Mouse (Mus musculus): ENCODE results near the gene Rreb1.

Gene Rreb1

GRCm38 (mm10) chr13:37781557-37781956, 3.4 kb downstream of the Rreb1 start:
- no peak for DNase-seq

DNA sequence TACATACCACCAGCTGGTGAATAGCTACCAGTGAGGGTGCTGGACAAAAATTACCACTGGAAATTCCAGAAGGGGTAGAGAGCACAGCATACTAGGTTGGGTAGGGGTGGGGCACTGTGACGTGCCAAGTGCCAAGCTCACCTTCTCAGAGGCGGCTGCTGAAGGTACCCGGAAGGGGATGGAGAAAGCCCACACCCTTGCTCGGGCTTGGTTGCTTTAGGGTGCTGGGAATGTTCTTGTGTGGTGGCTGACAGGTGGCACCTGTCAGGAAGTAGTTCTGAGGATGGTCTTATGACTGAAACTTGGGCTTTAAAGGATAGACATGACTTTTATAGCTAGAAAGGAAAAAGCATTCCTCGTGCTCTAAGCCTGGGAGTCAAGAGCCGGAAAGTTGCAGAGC, 3.9 kb downstream of the Rreb1 start:
- DNase-seq = no peak

DNA sequence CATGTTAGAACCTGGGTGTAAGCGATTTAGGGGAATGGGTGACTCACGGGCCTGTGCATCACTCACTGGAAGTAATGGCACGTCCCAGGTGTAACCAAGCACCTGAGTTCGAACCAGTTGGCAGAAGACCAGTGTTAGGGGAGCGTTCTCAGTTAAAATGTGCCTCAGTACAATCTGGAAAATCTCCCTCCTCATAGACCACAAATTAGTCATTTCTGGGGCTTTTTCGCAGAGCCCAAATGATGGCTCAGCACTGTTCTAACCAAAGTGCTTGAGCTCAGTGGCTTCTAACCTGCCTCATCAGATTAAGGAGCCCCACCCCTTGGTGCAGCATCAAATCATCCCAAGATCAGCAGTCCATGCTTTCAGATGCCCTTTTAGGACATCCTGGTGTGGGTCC, 5.5 kb downstream of the Rreb1 start:
- no peak for DNase-seq

DNA sequence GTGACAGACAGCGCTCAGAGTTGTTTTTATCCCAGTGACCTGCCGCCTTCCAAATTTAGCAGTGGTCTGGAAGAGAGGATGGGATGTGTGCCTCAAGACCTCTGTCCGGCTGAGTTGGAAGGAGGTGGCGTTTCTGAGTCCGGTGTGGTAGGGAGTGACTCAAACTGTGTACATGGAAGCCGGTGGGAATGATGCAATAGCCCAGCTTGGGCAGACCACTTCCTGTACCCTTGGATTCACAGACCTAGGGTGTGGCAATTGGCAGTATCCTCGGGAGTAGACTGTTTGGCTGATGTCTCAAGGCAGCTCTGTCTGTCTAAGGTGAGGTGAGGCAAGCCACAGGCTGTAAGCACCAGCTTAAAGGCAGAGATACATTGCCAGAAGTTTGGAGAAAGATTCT, 6.0 kb downstream of the Rreb1 start:
- no peak for DNase-seq

- no peak for DNase-seq
These were observed 14.6 kb downstream of the Rreb1 start for GRCm38 (mm10) chr13:37792739-37793336.

GRCm38 (mm10) chr13:37798811-37799210, 20.6 kb downstream of the Rreb1 start:
- no peak for DNase-seq

DNA sequence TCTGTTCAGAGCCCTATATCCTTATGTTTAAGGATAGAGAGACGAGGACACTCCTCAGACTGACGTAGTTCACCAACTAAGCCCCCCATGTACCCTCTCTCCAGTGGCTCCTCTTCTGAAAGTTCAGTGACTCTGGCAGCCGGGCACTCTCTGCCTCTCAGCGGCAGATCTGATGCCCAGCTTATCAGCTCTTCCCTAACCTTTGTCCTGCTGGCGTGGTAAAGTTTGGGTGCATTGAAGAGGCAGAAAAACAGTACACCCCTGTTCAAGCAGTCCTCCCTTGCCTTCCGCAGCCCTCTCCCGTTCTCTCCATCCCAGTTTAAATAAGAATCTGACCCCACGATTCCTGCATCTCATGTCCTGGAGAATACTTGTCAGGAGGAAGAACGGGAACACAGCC, 21.2 kb downstream of the Rreb1 start:
- DNase-seq = no peak

GRCm38 (mm10) chr13:37801101-37802075, 23.2 kb downstream of the Rreb1 start:
- DNase-seq = no peak

DNA sequence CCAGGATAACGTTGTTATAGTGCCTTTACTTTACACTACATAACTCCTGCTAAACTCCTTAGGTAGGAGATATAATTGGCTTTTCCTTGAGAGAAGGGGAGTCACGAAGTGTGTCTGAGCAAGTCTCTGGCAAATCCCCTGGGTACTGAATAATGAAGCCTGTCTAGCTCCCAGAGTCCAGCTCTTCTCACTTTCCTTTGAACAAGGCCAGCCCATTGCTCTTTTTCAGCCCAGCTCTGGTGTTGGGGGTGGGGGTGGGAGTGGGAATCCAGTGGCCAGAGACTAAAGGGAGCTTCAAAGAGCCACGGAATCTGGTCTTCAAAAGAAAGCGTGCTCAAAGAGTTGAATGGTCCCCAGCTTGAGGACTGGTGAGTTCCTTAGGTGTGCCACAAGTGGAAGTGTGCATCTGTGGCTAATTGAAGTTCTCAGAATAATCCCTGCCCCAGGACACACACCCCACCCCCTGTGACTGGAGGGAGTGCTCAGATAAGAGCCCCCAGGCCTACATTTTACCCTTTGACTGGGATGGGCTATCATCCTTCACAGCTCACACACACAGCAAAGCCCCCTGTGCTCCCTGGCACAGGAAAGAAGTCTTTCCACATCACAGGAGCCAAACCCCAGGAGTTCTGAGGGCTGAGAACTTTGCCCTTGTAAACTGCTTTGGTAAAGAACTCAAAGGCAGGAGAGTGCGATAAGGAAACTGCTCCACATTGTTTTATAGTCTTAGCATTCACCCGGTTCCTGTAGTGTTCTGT, 24.2 kb downstream of the Rreb1 start:
- peak; percentile 26 to 45 for DNase-seq

GRCm38 (mm10) chr13:37803244-37803643, 25.0 kb downstream of the Rreb1 start:
- DNase-seq = no peak

DNA sequence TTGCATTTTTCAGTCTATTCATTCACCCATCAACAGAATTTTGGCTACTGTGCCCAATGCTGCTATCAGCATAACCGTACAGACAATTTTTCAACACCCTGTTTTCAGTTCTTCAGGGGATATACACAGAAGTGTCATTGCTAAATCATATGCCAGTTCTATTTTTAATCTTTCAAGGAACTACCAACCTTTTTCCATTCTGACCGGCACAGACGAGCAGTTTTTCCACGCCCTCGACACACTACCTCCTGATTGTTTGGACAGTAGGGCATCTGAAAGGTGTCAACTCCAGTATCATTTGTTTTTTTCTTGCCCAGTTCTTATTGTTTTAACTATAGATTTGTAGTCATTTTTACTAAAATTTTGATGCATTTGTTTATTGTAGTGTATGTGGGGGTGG, 25.8 kb downstream of the Rreb1 start:
- no peak for DNase-seq

- DNase-seq = no peak
These were observed 36.8 kb downstream of the Rreb1 start for GRCm38 (mm10) chr13:37815001-37815400.

DNA sequence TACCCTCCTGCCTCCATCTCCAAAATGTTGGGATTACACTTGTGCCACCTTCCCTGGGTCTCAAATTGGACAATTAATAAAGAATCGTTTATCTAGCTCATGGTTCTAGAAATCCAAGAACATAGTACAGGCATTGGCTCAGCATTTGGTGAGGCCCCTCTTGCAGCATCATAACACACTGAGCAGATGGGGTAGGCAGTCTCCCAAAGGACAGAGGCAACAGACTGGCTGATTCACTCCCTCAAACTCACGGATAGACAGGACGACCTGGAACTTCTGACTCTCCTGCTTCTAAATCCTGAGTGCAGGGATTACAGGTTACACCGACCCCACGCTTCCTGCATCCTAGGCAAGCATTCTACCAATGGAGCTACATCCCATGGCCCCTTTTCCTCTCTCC, 38.5 kb downstream of the Rreb1 start:
- DNase-seq = no peak

GRCm38 (mm10) chr13:37821413-37821812, 43.2 kb downstream of the Rreb1 start:
- no peak for DNase-seq

DNA sequence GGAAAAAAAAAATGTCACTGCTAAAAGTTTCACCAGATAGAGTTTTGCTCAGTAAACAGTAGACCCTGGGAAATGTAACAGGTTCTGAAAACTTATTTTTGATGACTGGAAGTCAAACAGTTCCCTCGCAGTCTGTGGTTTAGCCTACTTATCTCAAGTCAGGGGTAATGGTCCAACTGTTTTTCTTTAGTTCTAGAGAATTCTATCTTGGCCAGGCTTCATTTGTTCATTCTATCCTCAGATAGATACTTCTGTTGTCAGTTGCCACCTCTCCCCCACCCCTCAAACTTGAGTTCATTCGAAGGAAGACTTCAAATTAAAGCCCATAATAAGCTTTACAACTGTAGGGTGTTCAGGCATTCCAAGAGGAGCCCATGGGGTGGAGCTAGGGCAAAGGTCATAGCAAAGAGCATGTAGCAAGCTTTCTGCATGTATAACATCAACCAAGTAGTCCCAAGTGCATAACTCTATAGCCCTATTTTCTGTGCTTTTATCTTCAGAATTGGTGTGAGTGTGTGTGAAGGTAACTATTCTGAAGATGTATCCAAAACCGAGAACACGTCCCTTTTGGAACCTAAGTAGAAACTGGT, 46.2 kb downstream of the Rreb1 start:
- DNase-seq = no peak

DNA sequence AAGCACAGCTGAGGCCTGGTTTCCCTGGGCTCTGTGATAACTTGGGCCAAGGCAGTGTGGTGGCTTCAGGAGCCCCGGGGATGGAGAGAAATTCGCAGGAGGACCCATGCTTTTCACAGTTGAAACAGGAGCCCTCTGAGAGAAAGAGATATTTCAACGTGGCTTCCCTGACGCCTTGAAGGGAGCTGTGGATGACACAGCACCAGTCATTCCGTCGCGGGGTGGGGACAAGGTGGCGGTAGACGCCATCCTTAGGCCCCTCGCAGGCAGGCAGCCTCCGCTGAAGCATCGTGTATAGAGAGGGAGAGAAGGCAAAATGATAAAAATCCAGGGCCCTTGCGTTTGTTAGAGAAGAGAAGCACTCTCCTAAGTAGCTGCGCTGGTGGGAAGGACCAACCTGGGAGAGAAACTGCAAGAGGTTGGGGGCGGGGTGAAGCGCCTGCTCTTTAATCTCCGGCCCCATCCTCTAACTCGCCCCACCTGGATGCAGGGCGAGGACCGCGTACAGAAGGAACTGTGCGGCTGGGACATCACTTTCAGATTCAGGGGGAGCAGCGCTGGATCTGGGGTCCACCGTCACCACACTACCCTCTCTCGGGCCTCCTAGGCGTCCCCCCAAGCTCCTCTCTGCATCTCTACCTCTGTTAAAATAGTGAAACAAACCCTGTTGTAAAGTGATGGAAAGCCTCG, 46.9 kb downstream of the Rreb1 start:
- DNase-seq = no peak

GRCm38 (mm10) chr13:37825646-37826280, 47.6 kb downstream of the Rreb1 start:
- peak; percentile 57 to 59 for DNase-seq

GRCm38 (mm10) chr13:37826281-37826993, 48.2 kb downstream of the Rreb1 start:
- DNase-seq = peak; percentile 83 to 86

DNA sequence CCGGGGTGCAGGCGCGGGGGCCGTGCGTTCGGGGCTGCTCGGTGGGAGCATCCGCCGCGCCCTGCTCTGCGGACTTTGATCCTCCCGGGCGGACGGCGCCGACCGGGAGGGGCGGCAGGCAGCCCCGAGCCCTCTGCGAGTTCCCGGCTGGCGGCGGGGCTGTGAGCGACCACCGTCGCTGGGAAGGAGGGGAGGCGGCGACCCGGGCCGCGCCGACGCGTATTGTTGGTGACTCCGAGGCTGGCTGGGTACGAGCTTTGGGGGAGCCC, 48.7 kb downstream of the Rreb1 start:
- no peak for DNase-seq

- DNase-seq = peak; percentile 62 to 68
These were observed 49.2 kb downstream of the Rreb1 start for GRCm38 (mm10) chr13:37827263-37827995.
